Mouse (Mus musculus) v-Abl transformed pro-B cells (cell line): Measurements from ENCODE around the gene Etfa.

Source experiments
- in situ Hi-C, 2 experiments: fragments of 400-800 bp; cut with MboI; formaldehyde crosslinking; loops; one replicate each; pipeline ENCODE4 v1.15.1; 2025; ENCODE audit not compliant: unreplicated experiment in 2 of 2

The Etfa gene

GRCm38 (mm10) chr9:55432306-55433289 is 79.4 kb downstream of the Etfa start:
- in situ Hi-C loops = loop anchor here (5.0 to 25.0 kb wide), 4 partner anchors 490 to 1430 kb away; partner anchors contain the start of genes Cspg4 (in 1 of the 2) and Odf3l1 (in 1 of the 2)

- in situ Hi-C loops = loop anchor here (5.0 to 25.0 kb wide), 4 partner anchors 492 to 1432 kb away; partner anchors contain the start of genes Cspg4 (in 1 of the 2) and Odf3l1 (in 1 of the 2)
These were observed 81.9 kb downstream of the Etfa start for GRCm38 (mm10) chr9:55430133-55430532.

GRCm38 (mm10) chr9:55429242-55429975 is 82.6 kb downstream of the Etfa start:
- in situ Hi-C loops = loop anchor here (5.0 to 25.0 kb wide), 4 partner anchors 108 to 1433 kb away; partner anchors contain the start of genes Cspg4 (in 1 of the 2), Isl2 (in 1 of the 2) and Odf3l1 (in 1 of the 2)

- in situ Hi-C loops = loop anchor here (5.0 to 25.0 kb wide), 4 partner anchors 112 to 1437 kb away; partner anchors contain the start of genes Cspg4 (in 1 of the 2), Isl2 (in 1 of the 2) and Odf3l1 (in 1 of the 2)
These were observed 86.7 kb downstream of the Etfa start for GRCm38 (mm10) chr9:55425271-55425810.

GRCm38 (mm10) chr9:55423451-55424424 is 88.3 kb downstream of the Etfa start:
- in situ Hi-C loops = no loop called here

- in situ Hi-C loops = no loop called here
These were observed 90.3 kb downstream of the Etfa start for GRCm38 (mm10) chr9:55421786-55422185.

GRCm38 (mm10) chr9:55411154-55411553 is 100.9 kb downstream of the Etfa start:
- in situ Hi-C loops = no loop called here

GRCm38 (mm10) chr9:55410430-55410829 is 101.6 kb downstream of the Etfa start:
- in situ Hi-C loops = no loop called here

GRCm38 (mm10) chr9:55409833-55410232 is 102.2 kb downstream of the Etfa start:
- in situ Hi-C loops = no loop called here

- in situ Hi-C loops = no loop called here
These were observed 103.2 kb downstream of the Etfa start for GRCm38 (mm10) chr9:55408851-55409250.

GRCm38 (mm10) chr9:55406773-55407172 is 105.3 kb downstream of the Etfa start:
- in situ Hi-C loops = no loop called here

GRCm38 (mm10) chr9:55404976-55405702 is 106.9 kb downstream of the Etfa start:
- in situ Hi-C loops = no loop called here
